In the genomic region with DNA sequence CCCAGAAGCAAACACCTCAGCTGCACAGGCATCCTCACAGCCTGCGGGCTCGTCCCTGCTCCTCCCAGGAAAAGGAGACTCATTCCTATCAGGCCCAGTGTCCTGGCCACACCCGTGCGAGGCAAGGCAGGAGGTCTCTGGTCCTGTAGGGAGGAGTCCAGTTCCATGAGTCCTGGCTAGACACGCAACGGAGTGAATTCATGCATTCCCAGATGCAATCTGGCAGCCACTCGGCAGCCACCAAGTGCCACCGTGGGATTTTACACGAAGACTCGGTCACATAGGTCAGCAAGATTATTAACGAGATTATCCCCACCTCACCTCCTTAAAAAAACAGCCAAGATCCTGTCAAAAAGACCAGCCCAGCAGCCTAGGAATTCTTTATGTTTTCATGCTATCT, we compare ENCODE assay signal across 16 mouse cellular contexts. TPM values are rescaled to one million over a fixed set of nuclear protein-coding genes. Genes with fewer than 3 reads are reported as not detected.
A peak's percentile ranks its signal among the peaks of the same experiment; 100 is the strongest.
DNase-seq lines count a peak whose midpoint lies in the region; ATAC-seq and TF ChIP-seq lines count a peak whose summit lies in the region.
"Had no signal": no experiment of that assay in that cellular context is flagged by ENCODE, and none has a peak within 500 bp of the region (broad histone marks: within the 10 kb centered on the region; RNA-seq: fewer than 3 reads in every experiment).

No protein-coding gene starts in this region.

- no peaks in the 10 kb centered on the region for H3K27me3 ChIP-seq in forebrain, embryonic 15.5 days
- H3K27me3 ChIP-seq in forebrain, embryonic 14.5 days (replicated peaks; ENCODE audit: control insufficient read depth, insufficient read depth, low read length): no peaks in the 10 kb centered on the region
- H3K27me3 ChIP-seq in hindbrain, embryonic 16.5 days (replicated peaks; ENCODE audit: control insufficient read depth, insufficient read depth, low read length): no peaks in the 10 kb centered on the region
- H3K27me3 ChIP-seq in midbrain, postnatal 0 days (ENCODE audit: insufficient read depth, low read length): no peaks in the 10 kb centered on the region

- no peak overlapping the region for H3K4me2 ChIP-seq in forebrain, embryonic 15.5 days (replicated peaks)
- H3K4me2 ChIP-seq in forebrain, embryonic 14.5 days (ENCODE audit: low read length): no peak overlapping the region
- H3K4me2 ChIP-seq in hindbrain, embryonic 16.5 days (ENCODE audit: low read length): no peak overlapping the region
- no peak overlapping the region for H3K4me2 ChIP-seq in midbrain, postnatal 0 days (ENCODE audit: low read depth, low read length, poor library complexity, severe bottlenecking)
- H3K4me2 ChIP-seq: heart, embryonic 11.5 days had no signal

- 0 out of 2 replicates have a peak overlapping the region, but pooled peaks have one; percentile 11 for H3K27ac ChIP-seq in forebrain, embryonic 15.5 days (replicated peaks)
- no peak overlapping the region for H3K27ac ChIP-seq in forebrain, embryonic 14.5 days (ENCODE audit: low read depth, low read length)
- peak overlapping the region; percentile 85; the same call in 1 of the 2 replicates for H3K27ac ChIP-seq in cortical plate, adult 2 months (ENCODE audit: insufficient read depth, low read length)
- peak overlapping the region; percentile 64 for H3K27ac ChIP-seq in hindbrain, embryonic 16.5 days (ENCODE audit: low read depth, low read length)
- peak overlapping the region; percentile 57 for H3K27ac ChIP-seq in midbrain, postnatal 0 days (ENCODE audit: low read depth, low read length)
- H3K27ac ChIP-seq: liver, embryonic 14.5 days had no signal

- no peak for ATAC-seq in forebrain, embryonic 15.5 days (replicated peaks)
- no peak for ATAC-seq in forebrain, embryonic 14.5 days
- ATAC-seq in hindbrain, embryonic 16.5 days: no peak
- ATAC-seq in midbrain, postnatal 0 days (ENCODE audit: low FRiP score): no peak

- TF ChIP-seq POLR2A in cortical plate, adult 2 months (IDR thresholded peaks at IDR 0.05; ENCODE audit: extremely low read depth, insufficient read depth, low read length): no peak

- WGBS in forebrain, embryonic 15.5 days: 50% methylated on average over 11 of the region's 11 CpGs
- WGBS in forebrain, embryonic 14.5 days: 62% methylated on average over 11 of the region's 11 CpGs
- 47% methylated on average over 11 of the region's 11 CpGs for WGBS in hindbrain, embryonic 16.5 days
- WGBS in midbrain, postnatal 0 days: 42% methylated on average over 11 of the region's 11 CpGs

- no peaks in the 10 kb centered on the region for H3K9me3 ChIP-seq in forebrain, embryonic 15.5 days
- no peaks in the 10 kb centered on the region for H3K9me3 ChIP-seq in forebrain, embryonic 14.5 days (replicated peaks; ENCODE audit: control insufficient read depth, low read length)
- no peaks in the 10 kb centered on the region for H3K9me3 ChIP-seq in hindbrain, embryonic 16.5 days (ENCODE audit: control insufficient read depth, low read length)
- no peaks in the 10 kb centered on the region for H3K9me3 ChIP-seq in midbrain, postnatal 0 days (ENCODE audit: low read length)

- no peaks in the 10 kb centered on the region for H3K36me3 ChIP-seq in forebrain, embryonic 15.5 days
- H3K36me3 ChIP-seq in forebrain, embryonic 14.5 days (ENCODE audit: control insufficient read depth, insufficient read depth, low read length): no peaks in the 10 kb centered on the region
- H3K36me3 ChIP-seq in hindbrain, embryonic 16.5 days (ENCODE audit: control insufficient read depth, insufficient read depth, low read length): no peaks in the 10 kb centered on the region
- no peaks in the 10 kb centered on the region for H3K36me3 ChIP-seq in midbrain, postnatal 0 days (ENCODE audit: insufficient read depth, low read length)

- H3K9ac ChIP-seq in forebrain, embryonic 15.5 days (replicated peaks): no peak overlapping the region
- no peak overlapping the region for H3K9ac ChIP-seq in forebrain, embryonic 14.5 days (ENCODE audit: low read length)
- H3K9ac ChIP-seq in hindbrain, embryonic 16.5 days (ENCODE audit: low read depth, low read length): 0 out of 2 replicates have a peak overlapping the region, but pooled peaks have one; percentile 18
- no peak overlapping the region for H3K9ac ChIP-seq in midbrain, postnatal 0 days (replicated peaks; ENCODE audit: low read length, poor library complexity, severe bottlenecking)
- H3K9ac ChIP-seq: liver, embryonic 14.5 days had no signal

- no peak for TF ChIP-seq CTCF in cortical plate, adult 2 months (IDR thresholded peaks at IDR 0.05; ENCODE audit: extremely low read depth, insufficient read depth, low read length)
- no peak for TF ChIP-seq CTCF in midbrain, postnatal 0 days (IDR thresholded peaks at IDR 0.05)

- H3K4me1 ChIP-seq in forebrain, embryonic 15.5 days: peaks cover 24% of the 10 kb centered on the region
- H3K4me1 ChIP-seq in forebrain, embryonic 14.5 days (ENCODE audit: control insufficient read depth, insufficient read depth, low read length): peaks cover 21% of the 10 kb centered on the region
- peaks cover 18% of the 10 kb centered on the region for H3K4me1 ChIP-seq in cortical plate, adult 2 months (ENCODE audit: control insufficient read depth, insufficient read depth, low read length)
- peaks cover 25% of the 10 kb centered on the region for H3K4me1 ChIP-seq in hindbrain, embryonic 16.5 days (ENCODE audit: control insufficient read depth, insufficient read depth, low read depth, low read length)
- peaks cover 13% of the 10 kb centered on the region for H3K4me1 ChIP-seq in midbrain, postnatal 0 days (ENCODE audit: insufficient read depth, low read length)

- no peak for DNase-seq in forebrain, embryonic 14.5 days (ENCODE audit: low spot score)
- DNase-seq in midbrain, postnatal 0 days (ENCODE audit: low spot score): no peak
- no peak for DNase-seq in lung, adult 18-20 months
- DNase-seq in urinary bladder, postnatal 25 days (ENCODE audit: low spot score): no peak
- DNase-seq: adrenal gland, adult 2 months; cerebellum, adult 11-12 months; heart, postnatal 4 days; kidney, adult 11 months; kidney, postnatal 36 days; layer of hippocampus, postnatal 36 days; lung, postnatal 14 days had no signal

- H3K4me3 ChIP-seq in forebrain, embryonic 15.5 days: no peak overlapping the region
- no peak overlapping the region for H3K4me3 ChIP-seq in forebrain, embryonic 14.5 days (ENCODE audit: low read depth, low read length)
- no peak overlapping the region for H3K4me3 ChIP-seq in cortical plate, adult 2 months (ENCODE audit: insufficient read depth, low read length)
- no peak overlapping the region for H3K4me3 ChIP-seq in hindbrain, embryonic 16.5 days (ENCODE audit: low read length)
- H3K4me3 ChIP-seq in midbrain, postnatal 0 days (ENCODE audit: low read depth, low read length): no peak overlapping the region

RNA-seq across cellular contexts. Expression of a gene that starts 37.4 kb away (rescaled TPM):
- polyA plus RNA-seq in forebrain, embryonic 15.5 days (2015; fragmentation: Nextera tagmentation; extraction: Ambion mirVana): 51.1 and 57.2 TPM in 2 replicates
- polyA plus RNA-seq in forebrain, embryonic 14.5 days (2014; fragmentation: Nextera tagmentation; extraction: Ambion mirVana): 28.2 and 32.3 TPM in 2 replicates
- polyA plus RNA-seq in cortical plate, adult 2 months (2012; rRNA removed): 117 TPM in 2 replicates
- polyA plus RNA-seq in hindbrain, embryonic 16.5 days (2015; fragmentation: Nextera tagmentation; extraction: Ambion mirVana): 68.4 and 69.4 TPM in 2 replicates
- 41.2 and 60.3 TPM in 2 replicates for total RNA-seq in midbrain, postnatal 0 days (2014; rRNA removed)
- 72.5 and 73.3 TPM in 2 replicates for polyA plus RNA-seq in midbrain, postnatal 0 days (2015; fragmentation: Nextera tagmentation; extraction: Ambion mirVana)
